Mouse (Mus musculus): ENCODE measurements around the gene Oas1c. TPM values are rescaled to one million over a fixed set of nuclear protein-coding genes. Genes with fewer than 3 reads are reported as not detected.

Oas1c gene
- 1 to 10 TPM; 2.9 to 3.0 TPM for total RNA-seq (2023)

GRCm38 (mm10) chr5:120811951-120812819, at the start of gene Oas1c:
Gene Oas1c, minus strand, starts transcription at chr5:120812514.

GRCm38 (mm10) chr5:120861121-120861520, 48.8 kb upstream of the Oas1c start, which contains the start of gene Oas1h:
Gene Oas1h, plus strand, starts transcription at chr5:120861421.

GRCm38 (mm10) chr5:120847067-120847466, 34.8 kb upstream of the Oas1c start, which contains the start of gene Oas1f:
Gene Oas1f, plus strand, starts transcription at chr5:120847367.

GRCm38 (mm10) chr5:120795480-120796034, 16.8 kb downstream of the Oas1c start, which contains the start of gene Oas1e:
Gene Oas1e, minus strand, starts transcription at chr5:120795530.

GRCm38 (mm10) chr5:120777478-120777877, 34.8 kb downstream of the Oas1c start, which contains the start of gene Oas3:
Gene Oas3, minus strand, starts transcription at chr5:120777661.

Other genes with a start within 250 kb of the Oas1c start
- gene Tpcn1, start 223.8 kb downstream of the Oas1c start, total RNA-seq (2023), result 10 to 100 TPM; 40.3 to 44.9 TPM
- under 1 TPM; 0.31 to 0.78 TPM for gene Iqcd, start 223.5 kb downstream of the Oas1c start, total RNA-seq (2023)
- gene Rita1, start 199.9 kb downstream of the Oas1c start, total RNA-seq (2023), result 1 to 10 TPM; 2.2 to 2.5 TPM
- gene Ddx54, start 199.8 kb downstream of the Oas1c start, total RNA-seq (2023), result 10 to 100 TPM; 38.6 to 47.1 TPM
- not detected for gene Cfap73, start 178.3 kb downstream of the Oas1c start, total RNA-seq (2023)
- 1 to 10 TPM; 1.1 to 1.3 TPM for gene Rasal1, start 163.7 kb downstream of the Oas1c start, total RNA-seq (2023)
- 1 to 10 TPM in 1 of 2 experiments, under 1 TPM in 1; 0.49 to 1.1 TPM for gene Dtx1, start 100.6 kb downstream of the Oas1c start, total RNA-seq (2023)
- gene Oas2, start 62.7 kb downstream of the Oas1c start, total RNA-seq (2023), result 1 to 10 TPM; 3.2 to 7.8 TPM
- 10 to 100 TPM; 10.8 to 13.8 TPM for gene Oas3, start 34.9 kb downstream of the Oas1c start, total RNA-seq (2023)
- not detected for gene Oas1e, start 17.0 kb downstream of the Oas1c start, total RNA-seq (2023)
- gene Oas1f, start 34.9 kb upstream of the Oas1c start, total RNA-seq (2023), result not detected
- gene Oas1h, start 48.9 kb upstream of the Oas1c start, total RNA-seq (2023), result not detected
- gene Oas1g, start 75.1 kb upstream of the Oas1c start, total RNA-seq (2023), result 1 to 10 TPM in 1 of 2 experiments, under 1 TPM in 1; 0.86 to 1.8 TPM
- gene Oas1a, start 95.0 kb upstream of the Oas1c start, total RNA-seq (2023), result 1 to 10 TPM; 6.6 to 9.2 TPM
- not detected for gene Oas1d, start 102.0 kb upstream of the Oas1c start, total RNA-seq (2023)
- under 1 TPM in 1 of 2 experiments, not detected in 1; 0.31 TPM for gene Rph3a, start 197.6 kb upstream of the Oas1c start, total RNA-seq (2023)

All from neutrophil, adult 59 days (primary cell).